Mouse (Mus musculus) spleen, adult 2 months (tissue): ENCODE measurements around the gene H2-M10.4. TPM values are rescaled to one million over a fixed set of nuclear protein-coding genes. Genes with fewer than 3 reads are reported as not detected.
A peak's percentile ranks its signal among the peaks of the same experiment; 100 is the strongest.

Experiments used
- DNase-seq, 2 experiments: peaks; one replicate each; pipeline versions ENCODE4 v3.0.0 to v3.0.0-alpha.2; 2012 to 2021; ENCODE audit warnings: low spot score in 2 of 2, low read depth in 1 of 2
- H3K27ac ChIP-seq: fragments of 200-500 bp; 2 replicates; pipeline ENCODE4 v1.5.1; 2012; ENCODE audit warnings: low read length, inconsistent platforms; ENCODE audit not compliant: insufficient read depth
- H3K27me3 ChIP-seq: fragments of 200-500 bp; 2 replicates; pipeline ENCODE4 v1.6.1; 2012; ENCODE audit warnings: mild to moderate bottlenecking, moderate library complexity, low read length, inconsistent platforms; ENCODE audit not compliant: control insufficient read depth, insufficient read depth
- H3K36me3 ChIP-seq: fragments of 200-500 bp; 2 replicates; pipeline ENCODE4 v1.6.1; 2012; ENCODE audit warnings: mild to moderate bottlenecking, low read length, inconsistent platforms; ENCODE audit not compliant: control insufficient read depth, insufficient read depth
- H3K4me1 ChIP-seq: fragments of 200-500 bp; 2 replicates; pipeline ENCODE4 v1.6.1; 2011; ENCODE audit warnings: inconsistent platforms; ENCODE audit not compliant: control insufficient read depth, insufficient read depth, insufficient read length
- H3K4me3 ChIP-seq: fragments of 200-500 bp; 2 replicates; pipeline ENCODE4 v1.5.1; 2011; ENCODE audit warnings: mild to moderate bottlenecking, inconsistent platforms; ENCODE audit not compliant: insufficient read depth, insufficient read length; ENCODE audit errors: extremely low read depth
- CTCF ChIP-seq: fragments of 200-500 bp; IDR thresholded peaks from 2 replicates; pipeline ENCODE4 v1.5.1; 2011; ENCODE audit warnings: mild to moderate bottlenecking, inconsistent platforms; ENCODE audit not compliant: insufficient read depth, insufficient read length, insufficient replicate concordance; ENCODE audit errors: extremely low read depth
- POLR2A ChIP-seq: fragments of 200-500 bp; IDR thresholded peaks from 2 replicates; pipeline ENCODE4 v1.6.1; 2011; ENCODE audit warnings: low read depth, low read length, inconsistent platforms
- WGBS: fragments of 180-500 bp; shearing (Covaris S2); methylation state at CpG from one replicate; pipeline ENCODE4 v1.1.7; 2018; 5-methylcytosine and 5-hydroxymethylcytosine counted together
- polyA plus RNA-seq: library from polyadenylated mRNA; depleted of rRNA; stranded (reverse); fragments of >200 nt; gene quantifications from 2 replicates; pipeline ENCODE4 v1.2.3, GENCODE M21; 2012; rRNA removed

Gene H2-M10.4
- polyA plus RNA-seq, 1 experiment = not detected

DNA sequence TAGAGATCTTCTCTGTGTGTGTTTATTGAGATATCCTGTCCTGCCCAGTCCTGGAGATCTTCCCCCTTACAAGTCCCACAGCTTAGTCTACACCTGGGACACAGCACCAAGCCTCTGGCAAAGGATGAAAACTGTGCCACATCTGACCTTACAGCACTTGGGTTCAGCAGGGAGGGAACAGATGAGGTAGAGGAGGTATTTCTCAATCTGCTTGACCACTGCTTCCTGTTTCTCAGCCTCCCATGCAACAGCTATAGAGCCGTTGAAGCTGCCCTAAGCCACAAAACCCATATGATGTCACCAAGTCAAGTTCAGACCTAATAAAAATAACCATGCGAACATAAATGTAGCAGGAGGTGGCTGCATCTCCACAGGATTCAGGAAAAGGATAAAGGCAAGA, 30.7 kb downstream of the H2-M10.4 start:
- Histone ChIP-seq H3K27ac (no peak overlapping the region), H3K4me3 (no peak overlapping the region), H3K27me3 (no peaks in the 10 kb centered on the region), H3K36me3 (no peaks in the 10 kb centered on the region), H3K4me1 (no peaks in the 10 kb centered on the region)
- TF ChIP-seq POLR2A = no peak
- TF ChIP-seq CTCF = no peak
- 9% methylated on average over 2 of the region's 2 CpGs for WGBS
- peak in 1 of 2 experiments; percentile 3 for DNase-seq

DNA sequence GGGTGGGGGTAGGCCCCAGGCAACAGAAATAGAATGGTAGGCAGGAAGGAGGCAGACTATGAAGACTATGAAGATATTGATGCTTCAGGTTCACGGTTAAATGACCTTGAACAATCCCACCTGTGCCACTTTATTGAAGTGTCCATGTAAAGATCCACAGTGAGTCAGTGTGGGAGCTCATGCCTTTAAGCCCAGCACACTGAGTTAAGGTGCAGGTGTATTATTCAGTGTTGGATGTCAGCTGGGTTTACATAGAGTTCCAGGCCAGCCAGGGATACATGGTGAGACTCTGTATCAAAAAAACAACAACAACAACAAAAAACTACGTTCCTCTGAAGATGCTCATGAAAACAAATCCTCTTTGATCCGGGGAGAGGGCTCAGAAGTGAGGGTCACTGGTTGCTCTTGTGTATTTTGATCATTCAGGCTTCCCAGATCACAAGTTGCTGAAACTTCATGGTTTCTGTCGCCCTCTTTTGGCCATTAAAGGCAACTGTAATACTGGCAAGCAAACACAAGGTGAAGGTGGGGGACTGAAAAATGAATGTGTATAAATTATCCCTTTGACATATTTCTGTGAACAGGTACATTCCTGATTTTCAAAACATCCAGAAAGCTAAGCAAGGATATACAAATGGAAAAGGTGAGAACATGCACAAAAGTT, 43.9 kb downstream of the H2-M10.4 start:
- Histone ChIP-seq H3K27ac (no peak overlapping the region), H3K36me3 (no peaks in the 10 kb centered on the region), H3K4me3 (no peak overlapping the region), H3K27me3 (no peaks in the 10 kb centered on the region), H3K4me1 (no peaks in the 10 kb centered on the region)
- DNase-seq = peak; percentile 4 to 30
- 0 out of 2 replicates have a peak, but pooled peaks have one; percentile 46 for TF ChIP-seq CTCF
- TF ChIP-seq POLR2A = no peak
- WGBS = 20% methylated on average over 4 of the region's 4 CpGs

DNA sequence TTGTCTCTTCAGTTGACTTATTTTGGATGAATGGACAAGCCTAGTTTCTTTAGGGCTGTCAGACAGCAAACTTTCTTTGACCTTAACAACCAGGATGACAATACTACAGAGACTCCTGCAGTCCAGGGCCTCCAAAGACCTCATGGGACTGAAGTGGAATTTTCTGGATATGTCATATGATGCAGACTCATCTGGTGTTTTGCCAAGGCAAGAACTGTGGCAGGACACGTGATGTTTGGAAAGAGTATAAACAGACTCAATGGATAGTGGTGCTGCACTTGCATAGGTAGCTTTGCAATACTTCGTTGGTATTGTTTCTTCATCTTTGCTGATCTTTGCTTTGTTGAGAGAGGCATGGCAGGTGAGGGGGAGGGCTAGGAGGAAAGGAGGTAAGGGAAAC, 44.7 kb downstream of the H2-M10.4 start:
- H3K36me3 ChIP-seq = no peaks in the 10 kb centered on the region
- WGBS = 68% methylated on average over 2 of the region's 2 CpGs

DNA sequence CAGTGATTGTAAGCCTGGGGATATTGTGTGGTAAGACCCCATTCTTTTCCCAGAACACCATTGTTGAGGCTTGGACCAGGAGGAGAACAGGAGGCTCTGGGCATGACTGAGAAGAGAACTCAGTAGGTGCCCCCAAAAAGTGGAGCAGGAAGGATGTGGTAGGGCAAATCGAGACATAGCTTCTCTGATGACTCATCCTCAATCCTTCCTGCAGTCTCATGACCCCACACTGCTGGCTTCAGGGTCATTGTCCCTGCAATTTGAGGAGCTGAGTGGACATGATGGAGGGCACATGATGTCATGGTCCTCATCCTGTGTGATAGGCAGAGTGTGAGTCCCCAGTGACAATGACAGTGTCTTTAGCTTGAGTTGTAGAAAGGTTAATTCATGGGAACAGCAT, 46.7 kb downstream of the H2-M10.4 start:
- no peaks in the 10 kb centered on the region for H3K27me3 ChIP-seq
- no peak for DNase-seq
- no peaks in the 10 kb centered on the region for H3K36me3 ChIP-seq
- no peaks in the 10 kb centered on the region for H3K4me1 ChIP-seq
- H3K27ac ChIP-seq = no peak overlapping the region
- no peak for TF ChIP-seq POLR2A
- TF ChIP-seq CTCF = no peak
- H3K4me3 ChIP-seq = no peak overlapping the region
- WGBS = 3% methylated on average over 1 of the region's 1 CpGs

More for the DNA sequence above, 44.7 kb downstream of the H2-M10.4 start:
- no peak overlapping the region for H3K27ac ChIP-seq
- H3K27me3 ChIP-seq = no peaks in the 10 kb centered on the region
- H3K4me1 ChIP-seq = no peaks in the 10 kb centered on the region
- no peak for DNase-seq
- TF ChIP-seq POLR2A (no peak), CTCF (no peak)
- no peak overlapping the region for H3K4me3 ChIP-seq

DNA sequence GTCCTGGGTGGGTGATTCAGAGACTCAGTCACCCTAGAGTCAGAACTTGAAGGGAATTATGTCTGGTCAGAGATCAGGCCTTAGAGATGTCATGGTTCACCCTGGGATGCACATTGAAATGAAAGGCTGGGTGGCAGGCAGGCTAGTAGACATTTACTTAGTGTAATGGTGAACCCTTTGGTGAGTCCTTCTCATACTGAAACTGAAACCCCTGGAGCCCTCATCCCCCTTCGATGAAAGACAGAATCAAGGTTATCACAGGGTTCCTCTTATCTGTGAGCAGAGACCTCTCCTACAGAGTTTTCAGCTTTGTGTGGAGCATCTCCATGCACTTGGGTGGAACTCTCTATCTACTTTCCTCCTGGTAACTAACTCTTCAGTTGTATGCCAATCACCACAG, 47.8 kb downstream of the H2-M10.4 start:
- TF ChIP-seq CTCF (no peak), POLR2A (no peak)
- DNase-seq = no peak
- H3K4me1 ChIP-seq = no peaks in the 10 kb centered on the region
- no peaks in the 10 kb centered on the region for H3K36me3 ChIP-seq
- 16% methylated on average over 1 of the region's 1 CpGs for WGBS
- no peak overlapping the region for H3K27ac ChIP-seq
- H3K27me3 ChIP-seq = no peaks in the 10 kb centered on the region
- no peak overlapping the region for H3K4me3 ChIP-seq

Other genes starting within 250 kb of the H2-M10.4 start
- 59.9 and 79.2 TPM in 2 replicates for gene Rpp21, start 204.3 kb downstream of the H2-M10.4 start, polyA plus RNA-seq
- 16.3 and 19.7 TPM in 2 replicates for gene Trim39, start 190.1 kb downstream of the H2-M10.4 start, polyA plus RNA-seq
- not detected in 2 replicates for gene H2-M10.2, start 175.8 kb downstream of the H2-M10.4 start, polyA plus RNA-seq
- not detected in 2 replicates for gene H2-M10.1, start 136.2 kb downstream of the H2-M10.4 start, polyA plus RNA-seq
- not detected in 2 replicates for gene H2-M10.3, start 93.9 kb downstream of the H2-M10.4 start, polyA plus RNA-seq
- not detected in 2 replicates for gene H2-M11, start 84.7 kb upstream of the H2-M10.4 start, polyA plus RNA-seq
- gene H2-M9, start 180.3 kb upstream of the H2-M10.4 start, polyA plus RNA-seq = not detected in 2 replicates
- gene H2-M1, start 209.9 kb upstream of the H2-M10.4 start, polyA plus RNA-seq = not detected in 2 replicates